Mouse (Mus musculus): ENCODE measurements around the gene Mdm4.

Gene Mdm4

GRCm38 (mm10) chr1:132938975-132939374, 91.4 kb downstream of the Mdm4 start:
- DNase-seq (ENCODE audit: low spot score), result no peak

GRCm38 (mm10) chr1:132937296-132938030, 92.9 kb downstream of the Mdm4 start:
- DNase-seq (ENCODE audit: low spot score), result no peak

- DNase-seq (ENCODE audit: low spot score), result no peak
Measured at GRCm38 (mm10) chr1:132934856-132935255, 95.5 kb downstream of the Mdm4 start.

- no peak for DNase-seq (ENCODE audit: low spot score)
Measured at GRCm38 (mm10) chr1:132932421-132932820, 97.9 kb downstream of the Mdm4 start.

GRCm38 (mm10) chr1:132930291-132930690, 100.1 kb downstream of the Mdm4 start:
- no peak for DNase-seq (ENCODE audit: low spot score)

GRCm38 (mm10) chr1:132928907-132929250, 101.5 kb downstream of the Mdm4 start:
- DNase-seq (ENCODE audit: low spot score), result no peak

- no peak for DNase-seq (ENCODE audit: low spot score)
Measured at GRCm38 (mm10) chr1:132928032-132928906, 102.1 kb downstream of the Mdm4 start.

- DNase-seq (ENCODE audit: low spot score), result no peak
Measured at GRCm38 (mm10) chr1:132925270-132925669, 105.1 kb downstream of the Mdm4 start.

- DNase-seq (ENCODE audit: low spot score), result no peak
Measured at GRCm38 (mm10) chr1:132922257-132922656, 108.1 kb downstream of the Mdm4 start.

- no peak for DNase-seq (ENCODE audit: low spot score)
Measured at GRCm38 (mm10) chr1:132921071-132921470, 109.3 kb downstream of the Mdm4 start.

GRCm38 (mm10) chr1:132919258-132919657, 111.1 kb downstream of the Mdm4 start:
- DNase-seq (ENCODE audit: low spot score), result no peak

- DNase-seq (ENCODE audit: low spot score), result no peak
Measured at GRCm38 (mm10) chr1:132918117-132918680, 112.2 kb downstream of the Mdm4 start.

GRCm38 (mm10) chr1:132917554-132917953, 112.8 kb downstream of the Mdm4 start:
- no peak for DNase-seq (ENCODE audit: low spot score)

- DNase-seq (ENCODE audit: low spot score), result no peak
Measured at GRCm38 (mm10) chr1:132915849-132916493, 114.4 kb downstream of the Mdm4 start.

GRCm38 (mm10) chr1:132910414-132911041, 119.8 kb downstream of the Mdm4 start:
- no peak for DNase-seq (ENCODE audit: low spot score)

GRCm38 (mm10) chr1:132909951-132910350, 120.4 kb downstream of the Mdm4 start:
- no peak for DNase-seq (ENCODE audit: low spot score)
